Mouse (Mus musculus) mesoderm, embryonic 11.5 days (tissue): ENCODE data around the gene Zap70.
A peak's percentile ranks its signal among the peaks of the same experiment; 100 is the strongest.
"Not testable (repeated sequence)": the region's sequence is repeated elsewhere in the genome, so short reads cannot be mapped to it uniquely, and the experiment has no call there.

ENCODE experiments used
- DNase-seq: peaks from one replicate; pipeline ENCODE4 v3.0.0-alpha.2; 2012; ENCODE audit warnings: low read depth, low spot score

Gene Zap70

GRCm38 (mm10) chr1:36772198-36772934, 10.8 kb downstream of the Zap70 start:
- DNase-seq: no peak

GRCm38 (mm10) chr1:36780793-36781192, 19.2 kb downstream of the Zap70 start:
- DNase-seq: no peak

GRCm38 (mm10) chr1:36782476-36782875, 20.9 kb downstream of the Zap70 start:
- no peak for DNase-seq

- peak; percentile 83 for DNase-seq
These were observed 23.0 kb downstream of the Zap70 start for GRCm38 (mm10) chr1:36784365-36785134.

GRCm38 (mm10) chr1:36785238-36785641, 23.6 kb downstream of the Zap70 start:
- peak; percentile 47 for DNase-seq

GRCm38 (mm10) chr1:36786377-36786776, 24.8 kb downstream of the Zap70 start:
- DNase-seq: no peak

- DNase-seq: no peak
These were observed 27.8 kb downstream of the Zap70 start for GRCm38 (mm10) chr1:36789416-36789815.

- DNase-seq: no peak
These were observed 35.1 kb downstream of the Zap70 start for GRCm38 (mm10) chr1:36796711-36797110.

GRCm38 (mm10) chr1:36797481-36797880, 35.9 kb downstream of the Zap70 start:
- DNase-seq: no peak

GRCm38 (mm10) chr1:36800379-36801011, 38.9 kb downstream of the Zap70 start:
- DNase-seq: no peak

GRCm38 (mm10) chr1:36804259-36804658, 42.7 kb downstream of the Zap70 start:
- no peak for DNase-seq

- no peak for DNase-seq
These were observed 43.2 kb downstream of the Zap70 start for GRCm38 (mm10) chr1:36804833-36805232.

GRCm38 (mm10) chr1:36806181-36806905, 44.7 kb downstream of the Zap70 start:
- no peak for DNase-seq

- no peak for DNase-seq
These were observed 45.5 kb downstream of the Zap70 start for GRCm38 (mm10) chr1:36807086-36807485.

- no peak for DNase-seq
These were observed 46.4 kb downstream of the Zap70 start for GRCm38 (mm10) chr1:36807782-36808565.

- DNase-seq: no peak
These were observed 50.2 kb downstream of the Zap70 start for GRCm38 (mm10) chr1:36811806-36812205.

GRCm38 (mm10) chr1:36813415-36813814, 51.8 kb downstream of the Zap70 start:
- no peak for DNase-seq

GRCm38 (mm10) chr1:36814271-36814903, 52.8 kb downstream of the Zap70 start:
- no peak for DNase-seq

GRCm38 (mm10) chr1:36815166-36815565, 53.6 kb downstream of the Zap70 start:
- DNase-seq: no peak

- not testable (repeated sequence) for DNase-seq
These were observed 60.3 kb downstream of the Zap70 start for GRCm38 (mm10) chr1:36821918-36822317.
